Mouse (Mus musculus) neural tube, embryonic 12.5 days (tissue): ENCODE measurements around the gene Gm20388. TPM values are rescaled to one million over a fixed set of nuclear protein-coding genes. Genes with fewer than 3 reads are reported as not detected.
A peak's percentile ranks its signal among the peaks of the same experiment; 100 is the strongest.

Experiments
- ATAC-seq: fragments of 200-750 bp; cut with Nextera tagmentation; 2 replicates; pipeline ENCODE4 v1.8.0; 2017; ENCODE audit warnings: low read depth, mild to moderate bottlenecking, moderate TSS enrichment, moderate library complexity; ENCODE audit not compliant: low FRiP score
- H3K27ac ChIP-seq: fragments of 300-500 bp; sonication (generic); 2 replicates; pipeline ENCODE4 v1.5.1; 2016
- H3K27me3 ChIP-seq: fragments of 300-500 bp; sonication (generic); replicated peaks from 2 replicates; pipeline ENCODE4 v1.6.1; 2016; ENCODE audit warnings: mild to moderate bottlenecking
- H3K36me3 ChIP-seq: fragments of 300-500 bp; sonication (generic); 2 replicates; pipeline ENCODE4 v1.6.1; 2016; ENCODE audit warnings: mild to moderate bottlenecking
- H3K4me1 ChIP-seq: fragments of 300-500 bp; sonication (generic); 2 replicates; pipeline ENCODE4 v1.6.1; 2016
- H3K4me2 ChIP-seq: fragments of 300-500 bp; sonication (generic); replicated peaks from 2 replicates; pipeline ENCODE4 v1.6.1; 2016; ENCODE audit warnings: mild to moderate bottlenecking
- H3K4me3 ChIP-seq: fragments of 300-500 bp; sonication (generic); 2 replicates; pipeline ENCODE4 v1.5.1; 2016
- H3K9ac ChIP-seq: fragments of 300-500 bp; sonication (generic); 2 replicates; pipeline ENCODE4 v1.6.1; 2016; ENCODE audit warnings: mild to moderate bottlenecking
- H3K9me3 ChIP-seq: fragments of 300-500 bp; sonication (generic); 2 replicates; pipeline ENCODE4 v1.6.1; 2016; ENCODE audit warnings: mild to moderate bottlenecking
- WGBS: fragments of 180-500 bp; shearing (Covaris S2); methylation state at CpG from one replicate; pipeline ENCODE4 v1.1.7; 2016; 5-methylcytosine and 5-hydroxymethylcytosine counted together
- polyA plus RNA-seq: library from polyadenylated mRNA; unstranded; fragments of >200 nt; fragmentation: Nextera tagmentation; extraction: Ambion mirVana; gene quantifications from 2 replicates; pipeline ENCODE4 v1.2.1, GENCODE M21; 2016

The Gm20388 gene
- polyA plus RNA-seq, 1 experiment from 2014 or later = not detected

- WGBS = 23% methylated on average over 11 of the region's 11 CpGs
- Histone ChIP-seq H3K27ac (no peak overlapping the region), H3K4me2 (no peak overlapping the region), H3K9me3 (no peaks in the 10 kb centered on the region), H3K27me3 (peaks cover 14% of the 10 kb centered on the region; the same call in 1 of the 2 replicates), H3K4me3 (no peak overlapping the region), H3K9ac (no peak overlapping the region), H3K4me1 (peaks cover 68% of the 10 kb centered on the region), H3K36me3 (no peaks in the 10 kb centered on the region; the same call in 1 of the 2 replicates)
- no peak for ATAC-seq
Observed at GRCm38 (mm10) chr8:122670001-122670400, 2759.4 kb downstream of the Gm20388 start.

DNA sequence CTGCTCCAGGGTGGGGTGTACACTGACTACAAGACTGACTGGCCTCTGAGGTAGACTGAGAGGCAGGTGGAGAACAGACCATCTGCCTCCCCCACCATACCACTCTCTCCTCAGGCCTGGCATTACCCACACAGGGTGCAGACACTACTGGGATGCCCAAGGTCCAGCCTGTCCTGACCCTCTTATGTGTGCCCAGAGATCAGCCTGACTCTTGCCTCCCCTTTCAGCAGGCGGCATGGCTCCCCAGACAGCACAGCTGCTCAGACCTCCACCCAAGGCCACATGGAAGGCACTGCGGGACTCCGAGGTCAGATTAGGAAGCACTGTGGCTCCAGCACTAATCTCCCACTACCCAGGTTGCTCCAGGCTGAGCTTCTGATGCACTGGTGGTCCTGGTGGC lies 2760.1 kb downstream of the Gm20388 start:
- no peak for ATAC-seq
- Histone ChIP-seq H3K4me1 (peaks cover 69% of the 10 kb centered on the region), H3K27ac (no peak overlapping the region), H3K4me2 (no peak overlapping the region; the same call in 1 of the 2 replicates), H3K36me3 (no peaks in the 10 kb centered on the region; the same call in 1 of the 2 replicates), H3K9ac (no peak overlapping the region), H3K4me3 (no peak overlapping the region), H3K9me3 (no peaks in the 10 kb centered on the region), H3K27me3 (peaks cover 17% of the 10 kb centered on the region; the same call in 1 of the 2 replicates)
- WGBS = 83% methylated on average over 3 of the region's 3 CpGs

GRCm38 (mm10) chr8:122671894-122672293 lies 2761.3 kb downstream of the Gm20388 start:
- peaks cover 68% of the 10 kb centered on the region for H3K4me1 ChIP-seq
- no peak for ATAC-seq
- no peak overlapping the region for H3K27ac ChIP-seq
- H3K36me3 ChIP-seq = no peaks in the 10 kb centered on the region; the same call in 1 of the 2 replicates
- 74% methylated on average over 6 of the region's 6 CpGs for WGBS
- H3K27me3 ChIP-seq = peaks cover 27% of the 10 kb centered on the region; the same call in 1 of the 2 replicates
- no peak overlapping the region for H3K4me3 ChIP-seq
- 0 out of 2 replicates have a peak overlapping the region, but pooled peaks have one; percentile 5 for H3K4me2 ChIP-seq
- H3K9ac ChIP-seq = no peak overlapping the region
- no peaks in the 10 kb centered on the region for H3K9me3 ChIP-seq

DNA sequence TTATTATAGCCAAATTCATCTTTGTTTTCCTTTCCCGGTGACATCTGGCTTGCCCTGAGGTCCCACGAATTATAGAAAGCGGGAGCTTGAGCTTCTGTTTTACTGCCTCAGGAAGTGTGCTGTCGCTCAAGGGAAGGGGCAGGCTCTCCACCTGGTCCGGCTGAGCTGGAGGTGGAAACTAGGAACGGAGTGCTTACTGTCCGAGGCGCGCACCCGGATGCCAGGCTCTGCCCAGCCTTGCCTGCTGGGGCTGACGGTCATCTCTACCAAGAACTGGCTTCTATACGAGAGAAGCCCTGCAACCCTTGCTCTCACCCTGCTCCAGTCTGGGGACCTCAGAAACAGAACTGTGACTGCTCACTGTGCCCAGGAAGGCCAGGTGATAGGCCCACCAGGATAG lies 2763.3 kb downstream of the Gm20388 start:
- Histone ChIP-seq H3K36me3 (no peaks in the 10 kb centered on the region), H3K9ac (0 out of 2 replicates have a peak overlapping the region, but pooled peaks have one; percentile 34), H3K27me3 (peaks cover 42% of the 10 kb centered on the region; the same call in 1 of the 2 replicates), H3K27ac (no peak overlapping the region), H3K4me3 (no peak overlapping the region), H3K4me2 (peak overlapping the region; percentile 88), H3K4me1 (peaks cover 59% of the 10 kb centered on the region), H3K9me3 (no peaks in the 10 kb centered on the region)
- 80% methylated on average over 12 of the region's 12 CpGs for WGBS
- ATAC-seq = no peak

- H3K4me3 ChIP-seq = peak overlapping the region; percentile 78; the same call in 1 of the 2 replicates
Observed at GRCm38 (mm10) chr8:122674999-122675398, 2764.4 kb downstream of the Gm20388 start.

GRCm38 (mm10) chr8:122675596-122676420 lies 2765.2 kb downstream of the Gm20388 start:
- no peaks in the 10 kb centered on the region for H3K36me3 ChIP-seq
- 0 out of 2 replicates have a peak overlapping the region, but pooled peaks have one; percentile 89 for H3K27ac ChIP-seq
- peaks cover 64% of the 10 kb centered on the region for H3K4me1 ChIP-seq
- H3K4me3 ChIP-seq = peak overlapping the region; percentile 78
- ATAC-seq = no peak
- WGBS = 75% methylated on average over 17 of the region's 17 CpGs
- H3K27me3 ChIP-seq = peaks cover 54% of the 10 kb centered on the region
- peak overlapping the region; percentile 90 for H3K9ac ChIP-seq
- peak overlapping the region; percentile 88 for H3K4me2 ChIP-seq
- H3K9me3 ChIP-seq = no peaks in the 10 kb centered on the region

More at GRCm38 (mm10) chr8:122674999-122675398, 2764.4 kb downstream of the Gm20388 start:
- peaks cover 67% of the 10 kb centered on the region for H3K4me1 ChIP-seq
- no peak overlapping the region for H3K9ac ChIP-seq
- H3K4me2 ChIP-seq = peak overlapping the region; percentile 88
- WGBS = 40% methylated on average over 7 of the region's 7 CpGs
- H3K27ac ChIP-seq = no peak overlapping the region
- H3K9me3 ChIP-seq = no peaks in the 10 kb centered on the region
- ATAC-seq = no peak
- H3K36me3 ChIP-seq = no peaks in the 10 kb centered on the region
- peaks cover 49% of the 10 kb centered on the region for H3K27me3 ChIP-seq

- Histone ChIP-seq H3K36me3 (no peaks in the 10 kb centered on the region), H3K9me3 (no peaks in the 10 kb centered on the region), H3K27ac (peak overlapping the region; percentile 89), H3K4me1 (peaks cover 54% of the 10 kb centered on the region), H3K27me3 (peaks cover 59% of the 10 kb centered on the region), H3K4me2 (peak overlapping the region; percentile 88), H3K4me3 (peak overlapping the region; percentile 78), H3K9ac (peak overlapping the region; percentile 90)
- ATAC-seq = peak; percentile 57
- WGBS = 14% methylated on average over 16 of the region's 16 CpGs
Observed at GRCm38 (mm10) chr8:122676621-122677480, 2766.2 kb downstream of the Gm20388 start.

DNA sequence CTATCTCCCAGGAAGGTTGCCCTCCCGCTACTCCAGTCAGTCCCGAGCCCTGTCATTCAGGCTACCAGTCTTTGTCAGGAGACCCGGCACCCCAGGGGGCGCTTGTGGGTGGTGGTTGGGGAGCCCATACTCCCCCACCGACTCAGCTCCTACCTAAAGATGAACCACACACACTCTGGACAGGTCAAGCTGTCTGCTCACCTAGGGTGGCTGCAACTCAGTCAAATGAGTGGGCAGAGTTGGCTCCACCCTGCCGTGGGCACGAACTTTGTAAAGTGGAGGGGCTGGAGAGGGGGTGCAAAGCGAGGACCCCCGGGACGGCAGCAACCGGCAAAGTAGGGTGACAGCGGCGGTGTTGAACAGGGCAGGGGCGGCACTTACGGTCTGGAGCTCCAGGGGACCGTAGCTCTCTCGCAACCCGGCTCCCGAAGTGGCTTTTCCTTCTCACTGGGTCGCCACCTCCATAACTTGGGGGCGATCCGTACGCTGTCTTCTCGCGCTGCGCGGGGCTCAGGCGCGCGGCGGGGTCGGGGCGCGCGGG lies 2766.9 kb downstream of the Gm20388 start:
- peak overlapping the region; percentile 89 for H3K27ac ChIP-seq
- ATAC-seq = peak; percentile 25
- peak overlapping the region; percentile 88 for H3K4me2 ChIP-seq
- H3K27me3 ChIP-seq = peaks cover 62% of the 10 kb centered on the region
- no peaks in the 10 kb centered on the region for H3K9me3 ChIP-seq
- peaks cover 51% of the 10 kb centered on the region for H3K4me1 ChIP-seq
- H3K9ac ChIP-seq = peak overlapping the region; percentile 90
- no peaks in the 10 kb centered on the region for H3K36me3 ChIP-seq
- H3K4me3 ChIP-seq = peak overlapping the region; percentile 78
- 1% methylated on average over 35 of the region's 35 CpGs for WGBS

GRCm38 (mm10) chr8:122678061-122678895 lies 2767.6 kb downstream of the Gm20388 start:
- peaks cover 51% of the 10 kb centered on the region for H3K4me1 ChIP-seq
- H3K9ac ChIP-seq = peak overlapping the region; percentile 90
- peak; percentile 80 for ATAC-seq
- H3K27ac ChIP-seq = peak overlapping the region; percentile 89
- peak overlapping the region; percentile 88 for H3K4me2 ChIP-seq
- no peaks in the 10 kb centered on the region for H3K36me3 ChIP-seq
- H3K27me3 ChIP-seq = peaks cover 61% of the 10 kb centered on the region
- under 1% methylated on average over 126 of the region's 127 CpGs for WGBS
- H3K9me3 ChIP-seq = no peaks in the 10 kb centered on the region
- H3K4me3 ChIP-seq = peak overlapping the region; percentile 78

GRCm38 (mm10) chr8:122678896-122679210 lies 2768.2 kb downstream of the Gm20388 start:
- H3K4me2 ChIP-seq = peak overlapping the region; percentile 88
- ATAC-seq = no peak
- H3K36me3 ChIP-seq = no peaks in the 10 kb centered on the region
- H3K27me3 ChIP-seq = peaks cover 61% of the 10 kb centered on the region
- no peaks in the 10 kb centered on the region for H3K9me3 ChIP-seq
- H3K4me3 ChIP-seq = peak overlapping the region; percentile 78
- under 1% methylated on average over 14 of the region's 14 CpGs for WGBS
- peaks cover 48% of the 10 kb centered on the region for H3K4me1 ChIP-seq
- H3K9ac ChIP-seq = peak overlapping the region; percentile 90; the same call in 1 of the 2 replicates
- no peak overlapping the region for H3K27ac ChIP-seq

DNA sequence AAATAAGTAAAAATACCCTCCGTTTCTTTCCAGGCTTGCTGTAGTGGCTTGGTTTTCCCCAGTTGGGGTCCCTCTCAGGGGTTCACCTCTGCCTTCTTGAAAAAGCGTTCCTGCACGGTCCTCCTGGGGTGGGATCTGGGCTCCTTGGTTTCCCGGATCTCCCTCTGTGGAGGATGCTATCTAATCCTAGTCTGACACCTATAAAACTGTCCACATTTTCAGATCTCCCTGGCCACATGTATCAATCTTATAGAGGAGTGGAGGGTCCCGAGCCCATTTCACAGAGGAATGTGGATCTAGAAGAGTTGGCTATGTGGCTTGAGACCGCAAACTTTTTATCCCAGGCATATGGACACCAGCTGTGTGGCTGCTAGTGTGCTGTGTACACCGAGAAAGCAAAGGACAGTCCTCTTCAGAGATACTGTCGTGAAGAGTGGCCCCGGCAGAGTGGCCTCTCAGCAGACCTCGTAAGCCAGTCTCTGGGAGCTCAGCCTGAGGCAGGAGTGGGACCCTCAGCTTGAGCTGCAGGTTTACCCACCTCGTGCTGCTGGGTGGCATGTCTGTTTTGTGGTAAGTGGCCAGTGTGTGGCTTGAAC lies 2768.8 kb downstream of the Gm20388 start:
- no peak for ATAC-seq
- Histone ChIP-seq H3K27me3 (peaks cover 57% of the 10 kb centered on the region), H3K36me3 (no peaks in the 10 kb centered on the region), H3K4me2 (peak overlapping the region; percentile 88), H3K27ac (no peak overlapping the region), H3K9ac (peak overlapping the region; percentile 90; the same call in 1 of the 2 replicates), H3K9me3 (no peaks in the 10 kb centered on the region), H3K4me3 (no peak overlapping the region), H3K4me1 (peaks cover 43% of the 10 kb centered on the region)
- WGBS = 32% methylated on average over 11 of the region's 11 CpGs
